Mouse (Mus musculus) kidney, postnatal 0 days (tissue): ENCODE measurements around the gene Tom1l2. TPM values are rescaled to one million over a fixed set of nuclear protein-coding genes. Genes with fewer than 3 reads are reported as not detected.

Experiments
- ATAC-seq: fragments of 200-750 bp; cut with Nextera tagmentation; replicated peaks from 2 replicates; pipeline ENCODE4 v1.8.0; 2017; ENCODE audit warnings: low read depth, moderate number of reproducible peaks, moderate TSS enrichment, moderate library complexity; ENCODE audit not compliant: low FRiP score
- DNase-seq: peaks from one replicate; pipeline ENCODE4 v3.0.0-alpha.2; 2016; ENCODE audit warnings: low spot score
- H3K27ac ChIP-seq: fragments of 300-500 bp; sonication (generic); 2 replicates; pipeline ENCODE4 v1.5.1; 2014; ENCODE audit warnings: mild to moderate bottlenecking
- H3K27me3 ChIP-seq: fragments of 300-500 bp; sonication (generic); 2 replicates; pipeline ENCODE4 v1.6.1; 2014; ENCODE audit warnings: low read length, mixed read lengths; ENCODE audit not compliant: insufficient read depth
- H3K36me3 ChIP-seq: fragments of 300-500 bp; sonication (generic); 2 replicates; pipeline ENCODE4 v1.6.1; 2014; ENCODE audit warnings: low read length, mixed read lengths; ENCODE audit not compliant: insufficient read depth
- H3K4me1 ChIP-seq: fragments of 300-500 bp; sonication (generic); replicated peaks from 2 replicates; pipeline ENCODE4 v1.6.1; 2014; ENCODE audit warnings: antibody characterized with exemption, low read length, mixed read lengths; ENCODE audit not compliant: insufficient read depth
- H3K4me2 ChIP-seq: fragments of 300-500 bp; sonication (generic); 2 replicates; pipeline ENCODE4 v1.6.1; 2014; ENCODE audit warnings: mild to moderate bottlenecking, low read length, moderate library complexity, mixed read lengths
- H3K4me3 ChIP-seq: fragments of 300-500 bp; sonication (generic); replicated peaks from 2 replicates; pipeline ENCODE4 v1.5.1; 2014; ENCODE audit warnings: low read depth, low read length
- H3K9ac ChIP-seq: fragments of 300-500 bp; sonication (generic); 2 replicates; pipeline ENCODE4 v1.6.1; 2014; ENCODE audit warnings: low read depth, low read length
- H3K9me3 ChIP-seq: fragments of 300-500 bp; sonication (generic); replicated peaks from 2 replicates; pipeline ENCODE4 v1.6.1; 2016; ENCODE audit warnings: low read length, inconsistent platforms, mixed read lengths
- CTCF ChIP-seq: IDR thresholded peaks from 2 replicates; pipeline ENCODE4 v1.5.1; 2016; ENCODE audit warnings: antibody characterized with exemption, low read depth, mild to moderate bottlenecking, moderate library complexity
- WGBS: fragments of 180-500 bp; shearing (Covaris S2); extraction: QIAGEN DNeasy Blood & Tissue Kit; methylation state at CpG from one replicate; pipeline ENCODE4 v1.1.7; 2014; 5-methylcytosine and 5-hydroxymethylcytosine counted together
- polyA plus RNA-seq: library from polyadenylated mRNA; unstranded; fragments of >200 nt; fragmentation: Nextera tagmentation; extraction: Ambion mirVana; gene quantifications from 2 replicates; pipeline ENCODE4 v1.2.1, GENCODE M21; 2015

Tom1l2 gene
- polyA plus RNA-seq, 1 experiment from 2014 or later = 27.9 TPM

DNA sequence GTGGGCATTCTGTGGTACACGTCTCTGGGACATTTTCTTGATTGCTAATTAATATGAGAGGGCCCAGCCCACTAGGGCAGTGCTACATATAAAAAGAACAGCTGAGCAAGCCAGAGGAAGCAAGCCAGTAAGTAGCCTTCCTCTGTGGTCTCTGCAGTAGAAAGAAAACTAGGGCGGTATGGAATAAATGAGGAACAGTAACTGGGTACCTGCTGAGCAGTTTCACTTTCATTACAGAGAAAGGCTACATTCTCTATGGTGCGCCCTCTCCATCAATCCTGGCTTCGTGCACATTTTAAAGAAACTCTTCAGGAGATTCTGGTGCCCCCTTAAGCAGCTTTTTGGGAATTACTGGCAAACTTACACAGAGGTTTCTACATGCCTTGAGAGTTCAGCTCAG is 47.1 kb downstream of the Tom1l2 start:
- no peak for ATAC-seq
- H3K4me1 ChIP-seq = peaks cover 23% of the 10 kb centered on the region
- TF ChIP-seq CTCF = no peak

DNA sequence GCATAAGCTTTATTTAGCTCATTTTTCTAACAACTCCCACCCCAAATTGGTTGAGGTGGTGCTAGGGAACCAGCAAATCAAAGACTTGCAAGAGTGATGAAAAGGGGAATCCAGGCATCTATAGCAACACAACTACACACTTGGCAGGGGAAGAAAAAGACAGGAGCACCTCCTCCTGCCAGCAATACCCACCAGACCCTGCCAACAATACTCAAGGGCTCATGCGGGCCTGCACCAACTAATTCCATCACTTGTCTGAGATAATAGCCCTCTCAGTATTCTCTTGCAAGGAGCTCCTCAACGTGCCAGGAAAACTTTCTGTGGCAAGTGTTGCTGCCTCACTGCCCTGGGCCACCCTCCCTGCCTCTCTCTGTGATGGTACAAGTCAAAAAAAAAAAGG is 49.2 kb downstream of the Tom1l2 start:
- no peaks in the 10 kb centered on the region for H3K9me3 ChIP-seq
- H3K4me1 ChIP-seq = peaks cover 16% of the 10 kb centered on the region
- H3K4me2 ChIP-seq = no peak overlapping the region
- H3K27me3 ChIP-seq = no peaks in the 10 kb centered on the region
- no peak for DNase-seq
- H3K36me3 ChIP-seq = no peaks in the 10 kb centered on the region
- ATAC-seq = no peak
- no peak for TF ChIP-seq CTCF
- no peak overlapping the region for H3K9ac ChIP-seq
- 89% methylated on average over 2 of the region's 2 CpGs for WGBS
- H3K4me3 ChIP-seq = no peak overlapping the region
- no peak overlapping the region for H3K27ac ChIP-seq

More for the DNA sequence above, 47.1 kb downstream of the Tom1l2 start:
- DNase-seq = no peak
- peak overlapping the region; percentile 47 for H3K27ac ChIP-seq
- no peak overlapping the region for H3K4me3 ChIP-seq
- H3K9me3 ChIP-seq = no peaks in the 10 kb centered on the region
- no peak overlapping the region for H3K4me2 ChIP-seq
- H3K27me3 ChIP-seq = no peaks in the 10 kb centered on the region
- no peaks in the 10 kb centered on the region for H3K36me3 ChIP-seq
- 0 out of 2 replicates have a peak overlapping the region, but pooled peaks have one; percentile 13 for H3K9ac ChIP-seq
- 59% methylated on average over 4 of the region's 4 CpGs for WGBS

DNA sequence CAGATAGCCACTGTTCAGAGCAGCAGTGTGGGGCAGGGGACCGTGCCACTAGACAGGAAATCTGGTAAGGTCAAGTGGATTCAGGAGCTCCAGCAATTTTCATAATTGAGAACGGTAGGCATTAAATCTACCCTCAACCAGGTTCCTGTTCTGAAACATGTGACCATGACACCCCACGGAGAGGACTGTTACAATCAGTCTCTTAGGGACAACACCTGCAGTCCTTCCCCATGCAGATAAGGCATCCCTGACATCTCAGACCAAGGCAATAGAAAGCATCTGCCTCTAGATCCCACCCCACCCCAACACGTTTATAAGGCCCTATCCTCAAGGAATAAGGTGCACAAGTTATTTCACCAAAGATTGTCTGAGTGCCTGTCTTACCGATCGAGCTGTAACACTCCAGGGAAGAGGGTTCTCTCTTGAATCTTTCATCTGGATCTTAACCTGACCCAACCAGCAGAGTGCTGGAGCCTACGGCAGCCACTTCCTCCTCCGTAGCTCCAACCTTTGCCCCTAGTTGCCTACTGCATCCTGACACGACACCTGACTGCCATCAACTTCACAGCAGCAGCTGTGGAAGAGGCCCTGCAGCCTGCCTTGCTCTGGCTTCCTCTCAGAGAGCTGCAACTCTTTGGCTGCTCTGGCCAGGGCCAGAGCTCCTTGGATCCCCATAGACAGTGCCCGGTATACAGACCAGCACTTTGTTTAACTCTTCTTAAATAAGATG is 50.2 kb downstream of the Tom1l2 start:
- H3K4me1 ChIP-seq = peaks cover 7% of the 10 kb centered on the region
- WGBS = 51% methylated on average over 10 of the region's 10 CpGs
- H3K9ac ChIP-seq = no peak overlapping the region
- H3K27ac ChIP-seq = peak overlapping the region; percentile 72
- no peaks in the 10 kb centered on the region for H3K9me3 ChIP-seq
- no peak overlapping the region for H3K4me3 ChIP-seq
- H3K4me2 ChIP-seq = no peak overlapping the region
- H3K27me3 ChIP-seq = no peaks in the 10 kb centered on the region
- no peak for DNase-seq
- no peak for ATAC-seq
- TF ChIP-seq CTCF = no peak
- H3K36me3 ChIP-seq = no peaks in the 10 kb centered on the region

DNA sequence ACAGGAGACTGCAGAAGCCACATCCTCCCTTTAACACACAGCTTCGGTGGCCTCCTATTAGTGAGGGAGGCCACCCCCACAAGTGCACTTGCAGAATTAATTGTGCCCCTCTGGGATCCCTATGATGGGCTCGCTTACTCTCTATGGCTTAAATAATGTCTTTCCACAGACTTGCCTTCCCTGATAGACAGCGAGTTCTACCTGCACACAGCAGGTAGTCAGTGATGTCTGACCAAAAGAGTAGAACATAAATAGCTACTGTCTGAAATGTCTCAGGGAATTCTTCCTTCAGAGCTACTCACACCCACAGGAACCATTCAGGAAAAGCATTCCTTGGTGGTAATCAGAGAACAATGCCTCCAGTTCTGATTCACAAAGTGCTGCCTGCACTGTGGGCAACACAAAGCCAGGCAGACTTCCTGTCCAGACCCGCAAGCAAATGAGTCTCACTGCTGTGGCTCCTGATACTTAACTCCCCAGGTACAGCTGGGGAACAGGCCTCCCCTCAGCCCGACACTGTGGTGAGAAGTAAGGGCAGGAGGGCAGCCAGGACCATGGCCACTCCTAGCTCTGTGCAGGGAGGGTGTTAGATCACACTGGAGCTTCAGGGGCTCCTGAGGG is 51.0 kb downstream of the Tom1l2 start:
- ATAC-seq (no peak), DNase-seq (no peak)
- no peak overlapping the region for H3K4me2 ChIP-seq
- 40% methylated on average over 5 of the region's 5 CpGs for WGBS
- peak overlapping the region; percentile 72 for H3K27ac ChIP-seq
- H3K4me1 ChIP-seq = peaks cover 5% of the 10 kb centered on the region; the same call in 1 of the 2 replicates
- H3K27me3 ChIP-seq = no peaks in the 10 kb centered on the region
- H3K9ac ChIP-seq = no peak overlapping the region
- H3K36me3 ChIP-seq = no peaks in the 10 kb centered on the region
- no peak for TF ChIP-seq CTCF
- H3K4me3 ChIP-seq = no peak overlapping the region
- H3K9me3 ChIP-seq = no peaks in the 10 kb centered on the region

DNA sequence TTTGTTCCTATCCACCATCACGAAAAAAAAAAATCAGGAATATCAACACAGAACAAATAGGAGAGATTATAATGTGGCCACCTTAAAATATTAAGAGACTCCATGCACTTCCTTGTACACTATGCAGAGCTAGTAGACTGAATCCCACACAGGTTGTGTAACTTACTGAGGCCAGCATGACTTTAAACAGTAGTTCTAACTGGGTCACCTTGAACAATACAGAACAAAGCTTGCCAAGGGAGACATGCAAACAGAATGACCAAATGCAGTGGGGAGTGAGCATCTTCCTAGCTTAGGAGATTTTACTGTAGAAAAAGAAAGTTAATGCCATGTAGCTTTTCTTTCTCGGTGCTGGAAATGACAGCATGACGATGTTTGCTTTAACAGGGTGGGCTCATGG is 52.4 kb downstream of the Tom1l2 start:
- no peak for TF ChIP-seq CTCF
- H3K36me3 ChIP-seq = no peaks in the 10 kb centered on the region
- peak overlapping the region; percentile 57 for H3K27ac ChIP-seq
- no peak overlapping the region for H3K4me3 ChIP-seq
- H3K9ac ChIP-seq = 0 out of 2 replicates have a peak overlapping the region, but pooled peaks have one; percentile 3
- H3K27me3 ChIP-seq = no peaks in the 10 kb centered on the region
- no peak overlapping the region for H3K4me2 ChIP-seq
- ATAC-seq = no peak
- peaks cover 7% of the 10 kb centered on the region; the same call in 1 of the 2 replicates for H3K4me1 ChIP-seq
- 44% methylated on average over 3 of the region's 3 CpGs for WGBS
- H3K9me3 ChIP-seq = no peaks in the 10 kb centered on the region
- no peak for DNase-seq

DNA sequence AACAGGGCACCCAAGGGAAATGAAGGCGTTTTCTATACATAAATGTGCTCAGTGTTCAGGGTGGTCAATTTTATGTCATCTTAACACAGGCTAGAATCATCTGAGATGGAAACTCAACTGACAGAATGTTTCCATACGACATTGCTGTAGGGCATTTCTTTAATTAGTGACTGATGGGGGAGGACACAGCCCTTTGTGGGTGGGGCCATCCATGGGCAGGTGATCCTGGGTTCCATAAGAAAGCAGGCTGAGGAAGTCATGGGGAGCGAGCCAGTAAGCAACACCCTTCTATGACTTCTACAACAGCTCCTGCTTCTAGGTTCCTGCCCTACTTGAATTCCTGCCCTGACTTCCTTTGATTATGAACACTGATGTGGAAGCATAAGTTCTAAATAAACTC is 54.9 kb downstream of the Tom1l2 start:
- H3K4me1 ChIP-seq = peaks cover 14% of the 10 kb centered on the region; the same call in 1 of the 2 replicates
- H3K9me3 ChIP-seq = no peaks in the 10 kb centered on the region
- TF ChIP-seq CTCF = no peak
- WGBS = 63% methylated on average over 3 of the region's 3 CpGs
- no peaks in the 10 kb centered on the region for H3K27me3 ChIP-seq
- H3K4me3 ChIP-seq = no peak overlapping the region
- no peaks in the 10 kb centered on the region for H3K36me3 ChIP-seq
- no peak overlapping the region for H3K27ac ChIP-seq
- H3K4me2 ChIP-seq = no peak overlapping the region
- DNase-seq = no peak
- ATAC-seq = no peak
- H3K9ac ChIP-seq = no peak overlapping the region
